Mouse (Mus musculus): ENCODE measurements at regions not wholly inside any gene's neighbourhood (a gene's known extent, or its start where the extent isn't known, plus 50 kb on each side); places are given as distances from the start of the nearest gene placed in this dataset.

DNA sequence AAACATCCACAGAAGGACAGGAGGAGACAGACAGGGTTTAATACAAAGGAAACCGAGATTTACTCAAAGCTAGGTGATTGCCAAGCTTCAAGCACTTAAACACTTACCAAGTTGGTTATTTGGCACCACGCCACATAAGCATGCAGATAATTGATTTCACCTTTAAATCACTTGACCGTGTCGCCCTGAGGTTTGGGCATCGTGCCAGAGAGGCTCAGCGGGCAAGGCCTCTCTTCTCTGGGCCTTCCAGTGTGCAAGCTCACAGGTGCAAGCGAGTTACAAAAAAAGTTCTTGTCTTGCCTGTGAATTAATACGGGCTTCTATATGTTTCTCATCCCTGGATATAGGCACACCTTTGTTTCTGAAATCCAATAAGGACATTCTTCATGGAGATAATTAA is 78.4 kb upstream of the 4930583I09Rik start:
- no peak for TF ChIP-seq POLR2A (IDR thresholded peaks at IDR 0.05; ENCODE audit: extremely low read depth, insufficient read depth, low read length)
- TF ChIP-seq CTCF (IDR thresholded peaks at IDR 0.05; ENCODE audit: extremely low read depth, insufficient read depth, low read length): no peak

Measured in cortical plate, adult 2 months (tissue).